Mouse (Mus musculus) right cerebral cortex, postnatal 10 days (tissue): ENCODE measurements around the gene Wdfy3.
A peak's percentile ranks its signal among the peaks of the same experiment; 100 is the strongest.
"Not testable (repeated sequence)": the region's sequence is repeated elsewhere in the genome, so short reads cannot be mapped to it uniquely, and the experiment has no call there.

Experiments used
- DNase-seq, 2 experiments: peaks; one replicate each; pipeline ENCODE4 v3.0.0; 2021; ENCODE audit warnings: low spot score in 2 of 2

Wdfy3 gene

GRCm38 (mm10) chr5:102069767-102070413 is at the start of gene Wdfy3:
Gene Wdfy3, minus strand, starts transcription at chr5:102069921.
- peak; percentile 94 for DNase-seq

- DNase-seq, result peak; percentile 33 to 63
These were observed 43.3 kb upstream of the Wdfy3 start for GRCm38 (mm10) chr5:102113009-102113408.

GRCm38 (mm10) chr5:102112034-102112433 is 42.3 kb upstream of the Wdfy3 start:
- DNase-seq, result no peak

GRCm38 (mm10) chr5:102110031-102110430 is 40.3 kb upstream of the Wdfy3 start:
- peak; percentile 77 to 91 for DNase-seq

GRCm38 (mm10) chr5:102105919-102106318 is 36.2 kb upstream of the Wdfy3 start:
- DNase-seq, result no peak

- DNase-seq, result not testable (repeated sequence)
These were observed 32.1 kb upstream of the Wdfy3 start for GRCm38 (mm10) chr5:102101815-102102214.

- no peak for DNase-seq
These were observed 30.8 kb upstream of the Wdfy3 start for GRCm38 (mm10) chr5:102100246-102101241.

- DNase-seq, result no peak
These were observed 25.9 kb upstream of the Wdfy3 start for GRCm38 (mm10) chr5:102095576-102095975.

GRCm38 (mm10) chr5:102090686-102091085 is 21.0 kb upstream of the Wdfy3 start:
- DNase-seq, result no peak

GRCm38 (mm10) chr5:102084737-102085705 is 15.3 kb upstream of the Wdfy3 start:
- DNase-seq, result no peak

GRCm38 (mm10) chr5:102074086-102074485 is 4.4 kb upstream of the Wdfy3 start:
- DNase-seq, result peak; percentile 75 to 84

GRCm38 (mm10) chr5:102072057-102072456 is 2.3 kb upstream of the Wdfy3 start:
- DNase-seq, result no peak

- no peak for DNase-seq
These were observed 1.5 kb upstream of the Wdfy3 start for GRCm38 (mm10) chr5:102071241-102071640.

- DNase-seq, result no peak
These were observed 1.1 kb upstream of the Wdfy3 start for GRCm38 (mm10) chr5:102070788-102071187.

GRCm38 (mm10) chr5:102070414-102070768 is 670 bp upstream of the Wdfy3 start:
- DNase-seq, result peak in 1 of 2 experiments; percentile 59

GRCm38 (mm10) chr5:102069051-102069766 is 512 bp downstream of the Wdfy3 start:
- DNase-seq, result peak; percentile 58 to 60

- DNase-seq, result no peak
These were observed 3.3 kb downstream of the Wdfy3 start for GRCm38 (mm10) chr5:102066458-102066857.

- no peak for DNase-seq
These were observed 6.5 kb downstream of the Wdfy3 start for GRCm38 (mm10) chr5:102063013-102063752.

- no peak for DNase-seq
These were observed 7.9 kb downstream of the Wdfy3 start for GRCm38 (mm10) chr5:102061816-102062215.

- no peak for DNase-seq
These were observed 13.8 kb downstream of the Wdfy3 start for GRCm38 (mm10) chr5:102055946-102056345.
